Mouse (Mus musculus): ENCODE results near the gene Rbm3. TPM values are rescaled to one million over a fixed set of nuclear protein-coding genes. Genes with fewer than 3 reads are reported as not detected.

Rbm3 gene
- polyA plus RNA-seq, 1 experiment from 2014 or later: 497 TPM

Other genes starting within 250 kb of the Rbm3 start
- 147 and 162 TPM in 2 replicates for gene Pqbp1, start 246.6 kb downstream of the Rbm3 start, polyA plus RNA-seq (2016; fragmentation: Nextera tagmentation; extraction: Ambion mirVana)
- gene Timm17b, start 246.5 kb downstream of the Rbm3 start, polyA plus RNA-seq (2016; fragmentation: Nextera tagmentation; extraction: Ambion mirVana): 167 and 169 TPM in 2 replicates
- gene Gm10491, start 238.0 kb downstream of the Rbm3 start, polyA plus RNA-seq (2016; fragmentation: Nextera tagmentation; extraction: Ambion mirVana): not detected in 2 replicates
- gene Gm10490, start 236.3 kb downstream of the Rbm3 start, polyA plus RNA-seq (2016; fragmentation: Nextera tagmentation; extraction: Ambion mirVana): not detected in 2 replicates
- gene Pcsk1n, start 226.1 kb downstream of the Rbm3 start, polyA plus RNA-seq (2016; fragmentation: Nextera tagmentation; extraction: Ambion mirVana): 7.1 and 9.4 TPM in 2 replicates
- gene Eras, start 217.3 kb downstream of the Rbm3 start, polyA plus RNA-seq (2016; fragmentation: Nextera tagmentation; extraction: Ambion mirVana): not detected in 2 replicates
- gene Hdac6, start 198.0 kb downstream of the Rbm3 start, polyA plus RNA-seq (2016; fragmentation: Nextera tagmentation; extraction: Ambion mirVana): 49.3 and 53.7 TPM in 2 replicates
- 1.8 and 2.3 TPM in 2 replicates for gene Gata1, start 167.8 kb downstream of the Rbm3 start, polyA plus RNA-seq (2016; fragmentation: Nextera tagmentation; extraction: Ambion mirVana)
- not detected in 2 replicates for gene Glod5, start 127.4 kb downstream of the Rbm3 start, polyA plus RNA-seq (2016; fragmentation: Nextera tagmentation; extraction: Ambion mirVana)
- 77.3 and 77.8 TPM in 2 replicates for gene Suv39h1, start 71.1 kb downstream of the Rbm3 start, polyA plus RNA-seq (2016; fragmentation: Nextera tagmentation; extraction: Ambion mirVana)
- 0.19 and 0.20 TPM in 2 replicates for gene Was, start 55.4 kb downstream of the Rbm3 start, polyA plus RNA-seq (2016; fragmentation: Nextera tagmentation; extraction: Ambion mirVana)
- gene Wdr13, start 13.0 kb downstream of the Rbm3 start, polyA plus RNA-seq (2016; fragmentation: Nextera tagmentation; extraction: Ambion mirVana): 23.1 and 23.6 TPM in 2 replicates
- gene Tbc1d25, start 30.3 kb upstream of the Rbm3 start, polyA plus RNA-seq (2016; fragmentation: Nextera tagmentation; extraction: Ambion mirVana): 14.3 and 14.8 TPM in 2 replicates
- gene Ebp, start 47.6 kb upstream of the Rbm3 start, polyA plus RNA-seq (2016; fragmentation: Nextera tagmentation; extraction: Ambion mirVana): 28.4 and 30.8 TPM in 2 replicates
- 12.2 and 14.8 TPM in 2 replicates for gene Porcn, start 60.6 kb upstream of the Rbm3 start, polyA plus RNA-seq (2016; fragmentation: Nextera tagmentation; extraction: Ambion mirVana)
- gene Ftsj1, start 106.5 kb upstream of the Rbm3 start, polyA plus RNA-seq (2016; fragmentation: Nextera tagmentation; extraction: Ambion mirVana): 43.1 and 47.0 TPM in 2 replicates
- gene Slc38a5, start 125.3 kb upstream of the Rbm3 start, polyA plus RNA-seq (2016; fragmentation: Nextera tagmentation; extraction: Ambion mirVana): 1.4 and 1.5 TPM in 2 replicates
- gene Ssxb10, start 181.5 kb upstream of the Rbm3 start, polyA plus RNA-seq (2016; fragmentation: Nextera tagmentation; extraction: Ambion mirVana): not detected in 2 replicates
- gene Ssxb9, start 221.1 kb upstream of the Rbm3 start, polyA plus RNA-seq (2016; fragmentation: Nextera tagmentation; extraction: Ambion mirVana): not detected in 2 replicates